Mouse (Mus musculus) cerebellum, postnatal 36 days (tissue): ENCODE measurements at regions not wholly inside any gene's neighbourhood (a gene's known extent, or its start where the extent isn't known, plus 50 kb on each side); places are given as distances from the start of the nearest gene placed in this dataset.
"Not testable (repeated sequence)": the region's sequence is repeated elsewhere in the genome, so short reads cannot be mapped to it uniquely, and the experiment has no call there.

Experiments used
- DNase-seq, 2 experiments: peaks; one replicate each; pipeline ENCODE4 v3.0.0; 2021 to 2022; ENCODE audit warnings: mixed read lengths in 2 of 2

GRCm38 (mm10) chr12:36943903-36944302 lies 164.4 kb upstream of the Meox2 start:
- DNase-seq: no peak

- DNase-seq: no peak
These were observed 162.4 kb upstream of the Meox2 start for GRCm38 (mm10) chr12:36945964-36946363.

DNA sequence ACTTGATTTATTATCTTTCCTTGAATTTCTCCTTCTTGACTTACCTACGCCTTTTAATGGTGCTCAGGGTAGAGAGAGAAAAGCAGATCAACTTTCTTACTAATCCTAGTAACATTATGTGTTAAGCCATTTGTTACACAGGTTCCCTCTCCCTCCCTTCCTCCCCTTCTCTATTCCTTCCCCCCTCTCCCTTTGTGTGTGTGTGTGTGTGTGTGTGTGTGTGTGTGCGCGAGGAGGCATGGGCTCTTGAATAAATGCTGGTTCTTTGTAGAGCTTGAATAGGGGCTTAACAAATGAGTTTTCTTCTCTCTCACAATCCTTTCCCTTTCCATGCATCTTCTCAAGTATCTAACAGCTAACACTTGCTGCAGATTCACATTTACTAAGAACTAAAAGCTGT lies 160.4 kb upstream of the Meox2 start:
- DNase-seq: no peak

- no peak for DNase-seq
These were observed 159.1 kb upstream of the Meox2 start for GRCm38 (mm10) chr12:36949096-36949738.

DNA sequence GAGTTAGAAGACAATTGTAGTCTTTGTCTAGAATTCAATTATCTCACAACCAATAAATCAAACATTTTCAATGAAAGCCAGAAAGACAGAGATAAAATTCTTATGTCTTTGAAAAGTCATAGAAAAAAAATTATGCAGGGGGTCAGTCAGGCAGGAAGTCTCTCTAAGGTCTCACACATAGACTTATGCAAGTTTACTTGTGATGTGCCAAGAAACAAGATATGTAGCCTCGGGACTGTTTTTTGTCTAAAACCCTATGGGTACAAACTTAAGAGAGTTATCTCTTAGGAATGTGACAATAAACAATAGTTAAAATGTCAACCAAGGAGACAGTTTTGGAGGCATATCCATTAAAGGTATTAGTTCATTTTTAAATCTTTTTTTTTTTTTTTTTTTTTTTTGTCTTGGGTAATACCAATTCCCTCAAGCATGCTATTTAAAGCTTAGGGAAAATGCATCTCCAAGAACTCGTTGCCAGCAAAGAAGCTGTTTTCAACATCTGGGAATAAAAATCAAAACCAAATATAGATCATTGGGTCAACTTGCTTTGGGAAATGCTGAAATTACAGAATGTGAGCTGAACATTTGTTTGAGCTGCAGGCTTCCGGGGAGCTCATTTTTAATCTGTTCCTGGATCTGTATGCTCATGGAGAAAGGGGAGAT lies 133.8 kb upstream of the Meox2 start:
- DNase-seq: no peak

DNA sequence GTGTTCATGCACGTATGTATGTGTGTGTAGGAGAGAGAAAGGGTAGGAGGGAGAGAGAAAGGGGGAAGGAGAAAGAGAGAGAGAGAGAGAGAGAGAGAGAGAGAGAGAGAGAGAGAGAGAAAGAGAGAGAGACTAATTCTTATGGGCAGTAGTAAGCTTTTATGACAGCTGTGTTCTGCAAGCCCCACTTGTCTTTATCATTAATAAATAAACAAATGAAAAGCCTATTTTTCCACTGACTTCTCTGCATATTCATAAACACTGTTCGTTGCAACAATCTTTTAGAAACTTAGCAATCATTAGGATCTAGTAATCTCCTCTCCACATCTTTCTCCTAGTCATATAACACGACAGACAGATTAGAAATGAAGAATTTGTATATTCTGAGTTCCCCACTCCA lies 131.2 kb upstream of the Meox2 start:
- no peak for DNase-seq

DNA sequence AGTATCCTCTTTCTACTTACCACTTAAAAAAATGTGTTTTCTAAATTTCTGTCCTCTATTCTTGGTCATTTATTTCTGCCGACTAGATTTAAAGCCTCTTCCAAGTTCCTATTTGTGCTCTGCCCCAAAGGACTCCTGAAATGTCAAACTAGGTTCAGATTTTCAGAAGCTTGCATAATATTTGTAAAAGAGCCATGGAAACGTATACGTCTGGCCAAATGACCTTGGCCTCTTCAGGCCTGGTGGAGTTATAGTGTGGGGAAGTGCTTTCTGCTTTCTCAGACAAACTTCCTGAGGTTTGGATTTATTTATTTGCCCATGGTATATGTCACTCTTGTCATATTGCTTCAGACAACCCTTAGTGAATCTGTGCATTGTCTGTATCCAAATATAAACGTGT lies 117.2 kb upstream of the Meox2 start:
- DNase-seq: no peak

- DNase-seq: no peak
These were observed 116.4 kb upstream of the Meox2 start for GRCm38 (mm10) chr12:36991970-36992369.

- DNase-seq: no peak
These were observed 106.9 kb upstream of the Meox2 start for GRCm38 (mm10) chr12:37001401-37001800.

DNA sequence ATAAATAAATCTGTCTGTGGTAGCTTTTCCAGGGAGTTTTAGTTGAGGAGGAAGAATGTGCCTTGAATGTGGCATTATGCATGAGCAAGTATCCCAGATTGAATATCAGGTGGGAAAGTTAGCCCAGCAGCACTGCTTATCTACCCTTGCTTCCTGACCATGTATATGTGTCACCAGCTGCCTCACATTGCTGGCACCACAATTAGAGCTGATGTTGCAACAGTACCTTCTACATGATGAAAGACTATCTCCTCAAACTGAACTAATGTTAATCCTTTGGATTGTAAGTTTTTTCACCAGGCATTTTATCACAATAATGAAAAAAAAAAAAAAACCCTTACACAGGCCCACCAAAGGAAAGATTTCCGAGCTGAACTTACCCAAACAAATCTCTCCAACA lies 103.1 kb upstream of the Meox2 start:
- no peak for DNase-seq

DNA sequence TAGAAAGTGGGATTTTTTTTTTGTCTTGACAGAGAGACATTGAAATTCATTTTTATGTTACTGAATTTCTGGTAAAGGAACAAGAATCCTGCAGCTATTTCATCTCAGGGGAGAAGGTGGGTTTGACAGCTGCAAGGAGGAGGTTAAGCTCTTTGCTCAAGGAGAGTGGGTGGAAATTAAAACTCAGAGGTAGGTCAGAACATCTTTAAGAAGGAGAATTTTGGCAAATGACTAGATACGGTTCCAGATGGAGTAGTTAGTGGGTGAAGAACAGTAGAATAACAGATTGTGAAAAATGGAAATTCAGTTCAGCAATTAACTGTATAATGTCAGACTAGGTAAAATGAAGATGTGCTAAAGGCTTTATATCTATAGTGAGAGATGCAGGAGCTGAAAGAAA lies 98.0 kb upstream of the Meox2 start:
- DNase-seq: no peak

GRCm38 (mm10) chr12:37014401-37014800 lies 93.9 kb upstream of the Meox2 start:
- no peak for DNase-seq

GRCm38 (mm10) chr12:37014945-37015344 lies 93.4 kb upstream of the Meox2 start:
- not testable (repeated sequence) for DNase-seq

GRCm38 (mm10) chr12:37015474-37016248 lies 92.7 kb upstream of the Meox2 start:
- no peak for DNase-seq

GRCm38 (mm10) chr12:37047191-37047590 lies 61.1 kb upstream of the Meox2 start:
- no peak for DNase-seq

DNA sequence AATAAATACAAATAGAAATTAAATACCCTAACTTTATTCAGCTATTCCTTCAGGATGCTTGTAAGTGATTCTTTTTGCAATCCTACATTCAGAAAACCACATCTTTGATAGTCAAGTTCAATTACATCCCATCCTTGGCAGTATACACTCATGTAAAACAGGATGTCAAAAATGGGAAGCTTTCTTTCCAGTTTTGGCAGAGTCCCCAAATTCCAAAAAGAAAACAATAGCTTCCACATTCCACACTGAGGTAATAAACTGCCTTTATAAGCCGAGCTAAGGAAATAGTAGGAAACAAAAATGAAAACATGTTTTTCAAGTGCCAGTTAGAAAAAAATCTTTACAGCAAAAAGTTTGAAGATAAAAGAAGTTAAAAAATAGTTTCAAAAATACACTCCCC lies 57.7 kb upstream of the Meox2 start:
- no peak for DNase-seq

DNA sequence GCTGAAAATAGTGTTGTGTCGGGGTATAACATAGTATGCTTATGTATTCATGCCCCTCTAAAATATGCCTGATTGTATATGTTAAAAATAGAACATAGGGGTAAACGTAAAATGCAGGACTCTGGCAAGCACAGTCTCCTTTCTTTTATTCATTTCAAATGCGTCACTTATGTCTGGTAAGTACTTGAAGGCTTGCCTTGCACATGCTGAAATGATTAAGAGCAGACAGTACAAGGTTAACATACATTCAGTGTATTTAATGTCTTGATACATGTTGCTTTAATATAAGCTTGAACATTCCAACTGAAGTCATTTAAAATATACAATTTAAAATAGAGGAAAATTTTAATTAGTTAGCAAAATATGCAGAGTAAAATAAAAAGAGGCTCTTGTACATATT lies 50.9 kb upstream of the Meox2 start:
- DNase-seq: no peak
